Mouse (Mus musculus) cortical plate, adult 2 months (tissue): ENCODE data around the gene Gm8439. TPM values are rescaled to one million over a fixed set of nuclear protein-coding genes. Genes with fewer than 3 reads are reported as not detected.

Experiments
- H3K27ac ChIP-seq: fragments of 200-500 bp; 2 replicates; pipeline ENCODE4 v1.5.1; 2012; ENCODE audit warnings: low read length, control low read depth, inconsistent platforms; ENCODE audit not compliant: insufficient read depth
- H3K4me1 ChIP-seq: fragments of 200-500 bp; 2 replicates; pipeline ENCODE4 v1.6.1; 2011; ENCODE audit warnings: low read length; ENCODE audit not compliant: control insufficient read depth, insufficient read depth
- H3K4me3 ChIP-seq: fragments of 200-500 bp; 2 replicates; pipeline ENCODE4 v1.5.1; 2011; ENCODE audit warnings: mild to moderate bottlenecking, low read length, control low read depth; ENCODE audit not compliant: insufficient read depth
- CTCF ChIP-seq: fragments of 200-500 bp; IDR thresholded peaks from 2 replicates; pipeline ENCODE4 v1.5.1; 2011; ENCODE audit warnings: mild to moderate bottlenecking, control low read depth, low read length; ENCODE audit not compliant: insufficient read depth; ENCODE audit errors: extremely low read depth
- POLR2A ChIP-seq: fragments of 200-500 bp; IDR thresholded peaks from 2 replicates; pipeline ENCODE4 v1.6.1; 2011; ENCODE audit warnings: mild to moderate bottlenecking, low read length, control low read depth; ENCODE audit not compliant: insufficient read depth; ENCODE audit errors: extremely low read depth
- polyA plus RNA-seq: library from polyadenylated mRNA; depleted of rRNA; stranded (reverse); fragments of >200 nt; gene quantifications from 2 replicates; pipeline ENCODE4 v1.2.3, GENCODE M21; 2012

The Gm8439 gene
- polyA plus RNA-seq, 1 experiment = not detected

DNA sequence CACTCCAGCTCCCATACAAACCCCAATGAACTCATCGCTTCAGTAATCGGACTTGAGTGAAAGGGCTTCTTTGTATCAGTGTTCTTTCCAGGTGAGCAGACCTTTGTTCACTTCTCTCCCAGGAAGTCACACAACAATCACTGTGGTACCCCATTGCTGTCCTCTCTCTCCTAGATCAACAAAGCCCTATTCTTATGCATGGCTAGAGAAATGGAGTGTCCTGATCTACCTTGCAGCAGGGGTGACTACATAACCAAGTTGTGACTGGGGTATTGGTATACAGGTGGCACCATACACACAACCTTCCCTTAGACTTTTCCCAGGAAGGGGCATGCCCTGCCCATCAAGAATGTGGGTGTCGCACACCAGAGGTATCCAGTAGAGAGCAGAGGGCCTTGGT, 22.5 kb downstream of the Gm8439 start:
- no peak overlapping the region for H3K4me3 ChIP-seq
- H3K4me1 ChIP-seq = peaks cover 12% of the 10 kb centered on the region
- H3K27ac ChIP-seq = no peak overlapping the region
- TF ChIP-seq CTCF (no peak), POLR2A (no peak)

DNA sequence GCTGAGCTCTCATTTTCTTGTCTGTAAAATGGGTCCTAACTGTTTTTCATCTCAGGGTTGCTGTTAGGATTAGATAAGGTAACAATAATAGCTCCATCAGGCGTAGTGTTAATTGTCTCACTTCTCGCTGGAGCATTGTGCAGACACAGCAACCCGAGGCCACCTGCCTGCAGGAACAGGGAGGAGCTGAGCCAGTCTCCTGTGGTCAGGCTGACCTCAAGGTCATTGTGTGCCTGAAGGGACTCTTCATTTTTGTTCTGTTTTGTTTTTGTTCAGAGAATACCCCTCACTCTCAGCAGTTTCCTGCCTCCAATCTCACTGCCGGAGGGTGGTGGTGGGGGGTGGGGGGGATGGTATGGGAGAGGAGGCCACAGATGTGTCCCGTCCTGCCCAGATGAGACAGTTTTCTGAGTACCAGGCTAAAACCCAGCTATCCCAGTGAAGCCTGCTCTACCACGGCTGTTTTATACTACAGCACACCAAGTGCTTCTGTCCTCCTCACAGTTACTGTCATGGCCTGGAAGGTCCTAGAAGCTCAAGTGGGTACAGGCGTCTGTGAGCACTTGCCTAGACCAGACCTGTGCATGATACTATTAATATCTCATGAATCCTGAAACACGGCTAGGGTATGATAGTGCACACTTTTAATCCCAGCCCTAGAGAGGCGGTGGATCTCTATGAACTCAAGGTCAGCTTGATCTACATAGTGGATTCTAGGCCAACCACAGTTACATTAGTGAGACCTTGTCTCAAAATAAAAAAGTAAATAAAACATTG, 23.9 kb downstream of the Gm8439 start:
- TF ChIP-seq CTCF (no peak), POLR2A (no peak)

GRCm38 (mm10) chr4:120613691-120614329, 25.3 kb downstream of the Gm8439 start:
- TF ChIP-seq POLR2A (peak; percentile 49; the same call in 1 of the 2 replicates), CTCF (no peak)
- H3K4me1 ChIP-seq = peaks cover 12% of the 10 kb centered on the region
- peak overlapping the region; percentile 4; the same call in 1 of the 2 replicates for H3K4me3 ChIP-seq
- H3K27ac ChIP-seq = peak overlapping the region; percentile 83

More for the DNA sequence above, 23.9 kb downstream of the Gm8439 start:
- H3K4me1 ChIP-seq = peaks cover 12% of the 10 kb centered on the region
- no peak overlapping the region for H3K4me3 ChIP-seq
- no peak overlapping the region for H3K27ac ChIP-seq

- Histone ChIP-seq H3K4me1 (peaks cover 12% of the 10 kb centered on the region), H3K4me3 (no peak overlapping the region), H3K27ac (peak overlapping the region; percentile 62; the same call in 1 of the 2 replicates)
- TF ChIP-seq POLR2A (no peak), CTCF (no peak)
Measured at GRCm38 (mm10) chr4:120614644-120615043, 26.1 kb downstream of the Gm8439 start.

DNA sequence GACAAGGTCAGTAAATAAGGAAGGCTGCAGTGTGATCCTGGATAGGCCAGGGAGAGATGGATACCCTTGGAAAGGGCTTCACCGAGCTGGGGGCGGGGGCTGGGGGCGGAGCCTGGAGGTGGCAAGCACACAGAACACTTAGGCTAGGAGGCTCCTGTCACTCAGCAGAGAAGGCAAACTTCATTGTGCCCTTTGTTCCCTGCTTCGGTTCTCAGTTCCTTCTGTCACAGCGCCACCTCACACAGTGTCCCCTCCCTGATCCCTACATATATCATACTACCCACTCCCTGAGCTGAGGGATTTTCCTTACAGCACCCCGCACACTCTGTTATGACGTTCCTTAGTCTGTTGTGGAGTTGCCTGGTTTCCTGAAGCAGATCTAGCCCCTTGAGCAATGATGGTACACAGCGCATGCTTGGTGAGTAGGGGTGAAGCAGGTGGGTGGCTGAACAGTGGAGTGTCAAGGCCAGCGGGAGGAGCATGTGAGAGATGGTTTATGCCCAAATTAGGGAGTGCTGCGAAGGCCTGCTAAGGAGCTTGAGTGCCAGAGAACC, 27.1 kb downstream of the Gm8439 start:
- no peak overlapping the region for H3K4me3 ChIP-seq
- TF ChIP-seq POLR2A = no peak
- TF ChIP-seq CTCF = no peak
- H3K4me1 ChIP-seq = peaks cover 12% of the 10 kb centered on the region
- H3K27ac ChIP-seq = no peak overlapping the region

GRCm38 (mm10) chr4:120616199-120617025, 27.9 kb downstream of the Gm8439 start:
- H3K27ac ChIP-seq = no peak overlapping the region
- no peak overlapping the region for H3K4me3 ChIP-seq
- H3K4me1 ChIP-seq = peaks cover 12% of the 10 kb centered on the region
- no peak for TF ChIP-seq CTCF
- TF ChIP-seq POLR2A = no peak

- no peak overlapping the region for H3K27ac ChIP-seq
- TF ChIP-seq POLR2A (no peak), CTCF (no peak)
- no peak overlapping the region for H3K4me3 ChIP-seq
- H3K4me1 ChIP-seq = no peaks in the 10 kb centered on the region
Measured at GRCm38 (mm10) chr4:120627728-120628127, 39.2 kb downstream of the Gm8439 start.

- Histone ChIP-seq H3K4me1 (no peaks in the 10 kb centered on the region), H3K27ac (no peak overlapping the region), H3K4me3 (no peak overlapping the region)
- TF ChIP-seq POLR2A (no peak), CTCF (no peak)
Measured at GRCm38 (mm10) chr4:120630218-120630931, 41.8 kb downstream of the Gm8439 start.
